Mouse (Mus musculus) left cerebral cortex, adult 2 months (tissue): Measurements from ENCODE around the gene 1700020A23Rik. TPM values are rescaled to one million over a fixed set of nuclear protein-coding genes. Genes with fewer than 3 reads are reported as not detected.
"Not testable (repeated sequence)": the region's sequence is repeated elsewhere in the genome, so short reads cannot be mapped to it uniquely, and the experiment has no call there.

Source experiments
- DNase-seq, 2 experiments: peaks; one replicate each; pipeline ENCODE4 v3.0.0; 2021 to 2022; ENCODE audit warnings: low spot score in 2 of 2, mixed read lengths in 1 of 2; ENCODE audit errors: extremely low spot score in 1 of 2
- H3K27ac ChIP-seq: fragments of 200-600 bp; 2 replicates; pipeline ENCODE4 v1.8.1; 2022
- H3K4me3 ChIP-seq: fragments of 200-600 bp; 2 replicates; pipeline ENCODE4 v1.8.1; 2022
- CTCF ChIP-seq: fragments of 200-600 bp; IDR thresholded peaks from 2 replicates; pipeline ENCODE4 v1.8.1; 2022; ENCODE audit warnings: antibody characterized with exemption, mild to moderate bottlenecking, moderate library complexity
- intact Hi-C: fragments of 180-260 bp; cut with DNase I; formaldehyde crosslinking; loops from one replicate; pipeline ENCODE4 v1.15.1; 2025
- long read RNA-seq, 2 experiments: library from polyadenylated mRNA; stranded (forward); transcript quantifications; one replicate each; pipeline ENCODE4 v2.0.0; 2021; ENCODE audit warnings: borderline mapping rate in 2 of 2
- total RNA-seq, 2 experiments: library from RNA; stranded (reverse); gene quantifications; 2 replicates each; pipeline ENCODE4 v1.2.3; 2021

Gene 1700020A23Rik
- total RNA-seq, result not detected
- long read RNA-seq, experiment 1, result 0 reads
- long read RNA-seq, experiment 2, result 0 reads

DNA sequence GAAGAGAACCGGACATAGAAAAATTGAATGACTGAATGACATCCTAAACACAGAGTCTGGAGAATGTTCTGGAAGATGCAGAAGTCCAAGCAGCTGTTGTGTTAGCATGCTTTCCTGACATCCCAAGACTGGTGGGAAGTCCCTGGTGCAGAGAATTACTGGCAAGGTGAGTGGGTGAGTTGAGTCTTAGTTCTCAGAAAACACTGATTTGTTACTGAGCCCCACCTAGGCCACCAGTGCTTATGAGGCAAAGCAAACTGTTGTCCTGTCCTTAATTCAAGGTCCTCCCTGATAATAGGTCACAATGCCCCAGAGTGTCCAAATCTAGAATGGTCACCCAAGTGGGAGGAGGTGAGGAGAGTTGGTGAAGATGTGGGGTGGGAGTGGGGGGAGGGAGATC, at the start of gene 1700020A23Rik, which contains the start of gene Gm28372:
Gene 1700020A23Rik, plus strand, starts transcription at position 321 of the 400 bp plus-strand sequence.
Gene Gm28372, plus strand, starts transcription at position 301 of the 400 bp plus-strand sequence.
- intact Hi-C loops, result no loop called here
- no peak for DNase-seq
- Histone ChIP-seq H3K4me3 (no peak within 1 kb of the TSS), H3K27ac (no peak within 1 kb of the TSS)
- TF ChIP-seq CTCF, result no peak

DNA sequence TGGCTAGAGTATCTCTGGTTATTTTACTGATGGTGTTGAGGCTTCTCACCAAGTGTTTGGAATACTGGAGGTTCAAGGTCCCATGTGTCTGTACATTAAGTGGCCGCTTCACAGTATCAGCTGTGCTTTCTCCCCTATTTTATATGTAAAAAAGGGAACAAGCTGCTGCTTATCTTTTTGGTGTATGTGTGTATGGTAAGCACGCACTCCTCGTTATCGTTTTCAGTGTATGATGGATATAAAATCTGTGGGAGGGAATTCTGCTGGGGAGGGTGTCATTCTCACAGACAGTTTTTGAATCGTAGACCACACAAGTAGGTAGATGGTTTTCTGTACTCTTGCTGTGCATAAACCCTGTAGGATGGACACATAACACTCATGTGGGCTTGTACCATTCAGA, 47.5 kb upstream of the 1700020A23Rik start:
- intact Hi-C loops, result no loop called here
- Histone ChIP-seq H3K4me3 (no peak overlapping the region), H3K27ac (no peak overlapping the region)
- DNase-seq, result no peak
- TF ChIP-seq CTCF, result no peak

DNA sequence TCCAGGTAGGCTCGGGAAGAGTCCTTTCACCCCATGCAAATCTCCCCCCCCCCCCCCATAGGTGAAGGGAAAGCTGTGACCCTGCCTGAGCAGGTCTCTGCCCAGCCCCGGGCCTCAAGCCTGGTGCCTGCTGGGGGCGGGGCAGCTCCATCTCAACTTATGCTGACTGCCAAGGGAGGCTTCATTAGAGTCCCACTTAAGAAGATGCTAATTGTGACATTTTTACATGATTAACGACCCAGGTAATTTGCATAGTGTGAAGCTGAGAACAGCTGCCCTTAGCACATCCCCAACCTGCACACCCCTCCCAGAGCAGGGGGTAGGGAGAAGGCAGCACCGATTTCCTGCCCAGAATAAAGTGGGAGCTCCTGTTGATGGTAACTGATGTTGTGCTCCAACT, 46.2 kb upstream of the 1700020A23Rik start:
- no peak for TF ChIP-seq CTCF
- Histone ChIP-seq H3K27ac (no peak overlapping the region), H3K4me3 (no peak overlapping the region)
- DNase-seq, result no peak
- intact Hi-C loops, result no loop called here

DNA sequence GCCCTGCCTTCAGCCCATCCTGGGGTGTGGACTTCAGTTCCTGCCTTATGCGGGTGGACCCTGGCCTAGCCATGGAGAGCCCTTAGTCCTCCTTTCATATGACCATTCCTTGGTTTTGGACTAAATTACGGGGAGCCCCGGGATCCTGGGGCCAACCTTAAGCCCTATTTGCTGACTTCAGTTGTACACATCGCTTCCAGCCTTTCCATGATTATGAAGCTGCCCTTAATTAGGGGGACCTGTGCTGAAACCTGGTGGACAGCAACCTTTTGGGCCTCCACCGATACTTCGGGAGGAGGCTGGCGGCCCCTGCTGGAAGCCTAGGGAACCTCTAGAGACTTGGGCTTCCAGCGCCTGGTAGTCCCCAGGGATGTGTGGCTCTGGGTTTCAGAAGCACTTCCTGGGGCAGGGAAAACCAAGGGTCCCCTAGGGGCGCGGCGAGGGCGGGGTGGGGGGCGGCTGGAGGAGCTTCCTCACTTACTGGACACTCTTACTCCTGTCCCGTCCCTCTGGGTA, 42.5 kb upstream of the 1700020A23Rik start:
- peak; percentile 47 to 49 for DNase-seq
- H3K27ac ChIP-seq, result no peak overlapping the region
- peak; percentile 69 for TF ChIP-seq CTCF
- intact Hi-C loops, result loop anchor here (2.0 kb wide), 1 partner anchor 72 kb away; no protein-coding TSS in a partner anchor
- H3K4me3 ChIP-seq, result no peak overlapping the region

DNA sequence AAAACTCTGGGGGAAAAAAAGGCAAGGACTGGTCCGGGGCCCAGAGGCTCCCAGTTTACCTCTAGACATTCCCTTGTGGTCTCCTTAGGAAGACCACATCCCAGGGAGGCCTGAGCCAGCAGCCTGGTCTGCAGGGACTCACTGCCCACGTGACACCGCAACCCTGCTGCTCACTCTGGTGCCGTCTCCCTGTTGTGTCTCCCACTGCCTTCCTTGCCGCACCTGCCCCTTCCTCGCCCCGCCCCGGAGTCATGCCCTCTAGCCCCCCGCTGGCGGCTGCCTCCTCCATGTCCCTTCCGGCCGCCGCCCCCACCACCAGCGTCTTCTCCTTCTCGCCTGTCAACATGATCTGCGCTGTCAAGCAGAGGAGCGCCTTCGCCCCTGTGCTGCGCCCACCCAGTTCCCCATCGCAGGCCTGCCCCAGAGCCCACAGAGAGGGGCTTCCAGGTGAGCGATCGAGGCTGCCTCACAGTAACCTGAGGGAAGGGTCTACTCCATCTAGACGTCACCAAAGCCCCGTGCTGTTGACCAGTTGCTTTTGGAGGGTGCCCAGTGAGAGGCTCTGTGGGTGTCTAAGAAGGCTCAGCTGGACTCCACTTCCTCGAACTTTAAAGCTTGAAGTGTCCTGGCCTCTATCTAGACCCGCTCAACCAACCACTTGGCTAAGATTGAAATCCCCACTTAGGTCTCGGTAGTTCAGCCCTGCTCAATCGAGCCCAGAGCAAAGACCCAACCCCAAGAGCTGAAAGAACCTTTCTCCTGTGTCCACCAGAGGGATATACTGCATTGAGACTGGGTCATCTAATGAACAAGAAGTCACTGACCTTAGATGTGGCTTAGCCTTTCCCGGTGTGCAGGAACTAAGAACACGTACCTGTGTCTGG, 39.6 kb upstream of the 1700020A23Rik start:
- no peak for DNase-seq
- TF ChIP-seq CTCF, result no peak
- H3K4me3 ChIP-seq, result no peak overlapping the region

DNA sequence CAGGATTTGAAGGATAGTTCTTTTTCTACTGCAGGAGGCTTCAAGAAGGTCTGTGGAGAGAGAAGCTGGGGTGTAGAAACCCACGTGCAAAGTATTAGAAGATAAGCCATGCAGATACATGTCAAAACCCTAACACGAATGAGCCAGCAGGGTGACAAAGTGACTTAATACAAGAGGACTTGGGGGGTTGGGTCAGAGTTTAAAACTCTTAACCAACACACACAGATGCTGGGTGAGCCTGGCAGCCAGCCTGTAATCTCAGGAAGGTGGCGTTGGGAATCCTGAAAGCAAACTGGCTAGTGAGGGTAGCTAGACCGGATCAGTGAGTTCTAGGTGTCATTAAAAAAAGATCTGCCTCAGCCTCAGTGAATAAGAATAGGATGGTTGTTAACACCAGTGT, 37.7 kb upstream of the 1700020A23Rik start:
- no peak for TF ChIP-seq CTCF
- no peak overlapping the region for H3K4me3 ChIP-seq
- intact Hi-C loops, result no loop called here
- no peak for DNase-seq
- H3K27ac ChIP-seq, result no peak overlapping the region

More for the DNA sequence above, 39.6 kb upstream of the 1700020A23Rik start:
- H3K27ac ChIP-seq, result no peak overlapping the region
- intact Hi-C loops, result no loop called here

DNA sequence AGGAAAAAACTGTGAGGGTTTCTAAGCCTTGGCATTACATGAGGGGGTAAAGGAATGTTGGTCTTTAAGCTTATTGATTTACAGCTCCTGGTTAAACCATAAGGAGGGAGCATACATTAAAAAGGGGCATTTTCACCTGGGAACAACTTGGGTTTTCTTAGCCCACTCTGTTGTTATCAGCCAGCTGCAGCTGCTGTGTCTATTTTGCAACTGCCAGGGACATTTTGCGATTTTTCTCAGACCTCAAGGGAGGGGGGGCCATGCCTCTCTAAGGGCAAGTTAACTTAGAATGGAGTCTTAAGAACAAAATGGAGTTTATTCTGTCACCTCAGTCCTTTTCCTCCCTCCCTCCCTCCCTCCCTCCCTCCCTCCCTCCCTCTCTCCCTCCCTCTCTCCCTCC, 32.0 kb upstream of the 1700020A23Rik start:
- intact Hi-C loops, H3K4me3 ChIP-seq, H3K27ac ChIP-seq, DNase-seq: not testable (repeated sequence)

DNA sequence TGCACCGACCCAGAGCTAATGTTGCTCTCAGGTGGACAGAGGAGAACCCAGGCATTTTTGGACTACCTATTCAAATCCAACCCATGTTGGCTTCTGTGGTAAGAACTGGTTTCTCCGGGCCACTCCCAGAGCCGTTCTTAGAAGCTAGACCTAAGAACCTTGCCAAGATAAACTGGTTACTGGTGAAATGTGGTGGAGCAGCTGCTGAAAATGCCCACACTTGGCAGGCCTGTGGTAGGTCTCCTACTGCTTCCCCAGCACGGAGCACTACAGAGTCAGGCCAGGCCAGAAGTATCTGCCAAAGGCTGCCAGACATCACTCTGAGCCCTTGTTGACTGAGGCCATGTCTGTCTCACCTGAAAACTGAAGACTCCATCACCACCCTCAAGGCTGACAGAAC, 30.1 kb upstream of the 1700020A23Rik start:
- H3K4me3 ChIP-seq, result no peak overlapping the region
- no peak overlapping the region for H3K27ac ChIP-seq
- no peak for TF ChIP-seq CTCF
- intact Hi-C loops, result no loop called here
- DNase-seq, result no peak

DNA sequence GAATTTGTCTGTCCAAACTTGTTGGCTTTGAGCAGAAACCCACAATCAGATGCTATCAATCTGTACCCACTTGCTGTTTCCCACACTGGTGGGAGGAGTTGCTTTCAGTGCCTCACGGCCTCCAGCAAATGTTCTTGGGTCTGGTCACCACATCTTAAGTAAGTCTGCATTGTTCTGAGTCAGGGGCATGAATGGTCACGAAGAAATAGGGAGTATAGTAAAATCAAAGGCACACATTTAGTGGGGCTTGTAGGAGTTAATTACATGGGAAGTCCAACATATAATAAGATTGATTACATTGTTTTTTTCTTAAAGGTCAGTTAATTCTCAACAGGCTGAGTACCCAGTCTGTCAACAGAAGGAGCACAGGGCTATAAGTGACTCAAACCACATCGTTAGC, 21.9 kb upstream of the 1700020A23Rik start:
- H3K27ac ChIP-seq, result no peak overlapping the region
- DNase-seq, result no peak
- intact Hi-C loops, result no loop called here
- TF ChIP-seq CTCF, result no peak
- no peak overlapping the region for H3K4me3 ChIP-seq

DNA sequence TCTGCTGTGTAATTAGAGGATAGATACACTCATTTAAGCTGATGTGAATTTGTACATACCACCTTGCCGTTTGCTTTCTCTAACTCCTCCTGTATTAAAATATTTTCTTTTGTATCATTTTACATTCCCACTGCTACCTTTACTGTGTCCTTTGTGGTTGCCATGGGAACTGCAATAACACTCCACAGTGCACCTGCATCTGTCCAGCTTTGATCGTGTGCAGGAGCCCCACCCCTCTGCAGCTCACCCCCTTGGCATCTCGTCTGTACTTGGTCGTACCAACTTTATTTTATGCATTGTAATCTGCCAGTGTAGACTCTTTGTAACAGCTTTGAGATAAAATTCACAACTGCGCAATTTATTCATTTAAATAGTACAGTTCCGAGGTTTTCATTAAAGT, 21.2 kb upstream of the 1700020A23Rik start:
- TF ChIP-seq CTCF, result no peak
- no peak overlapping the region for H3K27ac ChIP-seq
- no peak for DNase-seq
- intact Hi-C loops, result no loop called here
- H3K4me3 ChIP-seq, result no peak overlapping the region

DNA sequence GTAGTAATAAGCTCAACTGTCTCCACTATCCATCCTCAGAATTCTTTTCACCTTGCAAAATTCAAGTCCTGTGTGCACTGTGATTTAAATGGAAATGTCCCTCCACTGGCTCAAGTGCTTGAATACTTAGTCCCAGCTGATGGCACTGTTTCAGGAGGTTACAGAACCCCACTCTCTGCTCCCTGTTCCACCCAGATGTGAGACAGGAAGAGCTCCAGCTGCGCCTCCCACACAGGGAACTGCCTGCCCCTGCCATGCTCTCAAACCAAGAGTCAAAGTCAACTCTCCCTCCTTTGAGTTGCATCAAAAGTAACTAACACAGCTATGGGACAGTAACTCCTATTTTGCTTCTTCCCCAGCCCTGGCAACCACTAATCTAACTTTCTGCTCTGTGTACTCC, 18.8 kb upstream of the 1700020A23Rik start:
- Histone ChIP-seq H3K4me3 (no peak overlapping the region), H3K27ac (no peak overlapping the region)
- TF ChIP-seq CTCF, result no peak
- intact Hi-C loops, result no loop called here
- DNase-seq, result no peak

DNA sequence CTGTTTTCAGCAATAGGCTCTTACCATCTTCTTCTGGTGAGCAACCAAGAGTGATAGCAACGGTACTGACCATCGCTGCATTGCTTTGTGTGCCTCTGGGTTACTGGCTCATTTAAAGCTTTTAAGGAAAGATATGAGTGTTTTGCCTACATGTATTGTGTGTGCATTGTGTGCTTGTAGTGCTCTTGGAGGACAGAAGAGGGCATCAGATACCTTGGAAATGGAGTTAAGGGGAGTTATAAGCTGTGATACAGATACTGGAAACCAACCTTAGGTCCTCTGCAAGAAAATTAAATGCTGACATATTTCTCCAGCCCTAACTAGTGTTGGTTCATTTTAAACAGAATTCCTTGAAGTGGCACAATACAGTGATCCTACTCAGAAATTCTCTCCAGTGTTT, 16.3 kb upstream of the 1700020A23Rik start:
- peak; percentile 14; the same call in 1 of the 2 replicates for TF ChIP-seq CTCF
- DNase-seq, result no peak
- Histone ChIP-seq H3K4me3 (no peak overlapping the region), H3K27ac (no peak overlapping the region)
- intact Hi-C loops, result no loop called here
